Mouse (Mus musculus): ENCODE data around the gene Sapcd2. TPM values are rescaled to one million over a fixed set of nuclear protein-coding genes. Genes with fewer than 3 reads are reported as not detected.

Sapcd2 gene
- polyA plus RNA-seq, 1 experiment from 2014 or later = 35.9 TPM

DNA sequence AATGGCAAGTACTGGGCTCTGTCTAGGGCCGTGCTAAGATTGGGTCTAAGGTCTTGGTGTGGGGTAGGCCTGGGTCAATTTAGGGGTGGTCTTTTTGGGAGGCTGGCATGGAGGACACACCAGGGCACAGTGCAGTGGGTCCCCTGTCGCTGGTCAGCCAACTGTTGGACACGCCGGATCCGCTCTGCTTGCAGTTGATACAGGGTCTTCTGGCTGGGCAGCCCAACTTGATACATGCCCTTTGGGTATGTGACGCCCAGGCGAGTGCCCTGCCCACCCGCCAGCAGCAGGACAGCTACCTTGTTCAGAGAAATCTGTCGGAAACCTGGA, 7.4 kb upstream of the Sapcd2 start:
- no peaks in the 10 kb centered on the region for H3K36me3 ChIP-seq (ENCODE audit: control insufficient read depth, insufficient read depth, low read length)
- WGBS = 35% methylated on average over 9 of the region's 9 CpGs
- H3K4me3 ChIP-seq (replicated peaks; ENCODE audit: low read length) = peak overlapping the region; percentile 80
- no peak for ATAC-seq (ENCODE audit: insufficient read depth, low FRiP score)
- peak overlapping the region; percentile 95 for H3K4me2 ChIP-seq (ENCODE audit: low read depth, low read length)
- no peaks in the 10 kb centered on the region for H3K9me3 ChIP-seq (replicated peaks; ENCODE audit: control insufficient read depth, low read length)
- no peak overlapping the region for H3K27ac ChIP-seq (ENCODE audit: low read length)
- no peaks in the 10 kb centered on the region for H3K27me3 ChIP-seq (ENCODE audit: control insufficient read depth, insufficient read depth, low read length)
- H3K9ac ChIP-seq (ENCODE audit: low read length) = peak overlapping the region; percentile 89
- H3K4me1 ChIP-seq (ENCODE audit: control insufficient read depth, insufficient read depth, low read length) = peaks cover 7% of the 10 kb centered on the region

DNA sequence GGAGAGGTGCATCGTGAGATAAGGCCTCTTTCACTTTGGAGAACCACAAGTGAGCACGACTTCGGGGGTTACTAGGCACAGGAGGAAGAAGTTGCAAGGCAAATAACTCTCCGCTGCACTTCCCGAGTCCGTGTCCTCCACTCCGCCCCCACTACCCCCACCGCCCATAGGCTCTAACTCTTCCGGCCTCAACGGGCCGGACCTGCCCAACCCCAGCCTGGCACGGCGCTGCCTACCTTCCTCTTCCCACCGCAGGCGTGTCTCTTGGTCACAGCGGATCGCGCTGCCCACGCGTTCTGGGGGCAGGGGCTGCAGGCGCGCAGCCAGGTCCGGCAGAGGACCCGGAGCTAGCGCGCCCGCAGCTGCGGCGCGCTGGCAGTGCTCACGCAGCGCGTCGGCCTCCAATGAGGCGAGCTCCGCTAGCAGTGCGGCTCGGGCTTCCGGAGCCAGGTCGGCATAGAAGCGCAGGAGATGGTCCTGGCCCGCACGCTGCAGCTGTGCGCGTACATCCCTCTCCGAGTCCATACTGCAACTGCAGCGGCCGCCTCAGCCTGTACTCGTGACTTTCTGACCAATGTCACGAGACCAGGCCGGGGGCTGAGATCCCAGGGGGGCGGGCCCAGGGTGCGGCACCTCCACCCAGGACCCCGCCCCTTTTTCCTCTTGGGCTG, 6.9 kb upstream of the Sapcd2 start, which contains the start of gene Uap1l1:
TSS of gene Uap1l1 (minus strand) at position 592 of the 671 bp plus-strand sequence.
- Histone ChIP-seq H3K9me3 (replicated peaks; ENCODE audit: control insufficient read depth, low read length) (no peaks in the 10 kb centered on the region), H3K27me3 (ENCODE audit: control insufficient read depth, insufficient read depth, low read length) (no peaks in the 10 kb centered on the region), H3K36me3 (ENCODE audit: control insufficient read depth, insufficient read depth, low read length) (no peaks in the 10 kb centered on the region), H3K4me3 (replicated peaks; ENCODE audit: low read length) (peak within 1 kb of the TSS; percentile 80), H3K4me1 (ENCODE audit: control insufficient read depth, insufficient read depth, low read length) (peaks cover 7% of the 10 kb centered on the region), H3K4me2 (ENCODE audit: low read depth, low read length) (peak within 1 kb of the TSS; percentile 95), H3K27ac (ENCODE audit: low read length) (peak within 1 kb of the TSS; percentile 78), H3K9ac (ENCODE audit: low read length) (peak within 1 kb of the TSS; percentile 89)
- under 1% methylated on average over 54 of the region's 54 CpGs for WGBS
- peak; percentile 81 for ATAC-seq (ENCODE audit: insufficient read depth, low FRiP score)

DNA sequence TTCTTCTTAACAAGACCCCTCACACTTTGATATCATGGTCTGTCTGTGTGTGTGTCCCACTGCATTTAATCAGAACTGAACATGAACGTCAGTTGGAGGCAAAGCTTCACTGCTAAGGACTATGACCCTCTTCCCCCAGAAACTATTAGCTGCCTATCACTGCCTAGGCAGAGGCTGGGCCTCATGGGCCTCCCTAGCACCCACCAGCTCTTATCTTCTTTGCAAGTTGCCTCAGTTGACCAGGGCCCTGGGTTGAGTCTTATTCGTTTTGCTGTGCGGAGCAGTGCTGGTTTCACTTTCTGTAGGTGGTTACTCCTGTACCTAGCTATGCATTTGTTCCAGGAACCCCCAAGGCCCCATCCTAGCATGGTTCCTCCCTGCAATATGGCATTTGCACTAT, 2.1 kb upstream of the Sapcd2 start:
- ATAC-seq (ENCODE audit: insufficient read depth, low FRiP score) = no peak

DNA sequence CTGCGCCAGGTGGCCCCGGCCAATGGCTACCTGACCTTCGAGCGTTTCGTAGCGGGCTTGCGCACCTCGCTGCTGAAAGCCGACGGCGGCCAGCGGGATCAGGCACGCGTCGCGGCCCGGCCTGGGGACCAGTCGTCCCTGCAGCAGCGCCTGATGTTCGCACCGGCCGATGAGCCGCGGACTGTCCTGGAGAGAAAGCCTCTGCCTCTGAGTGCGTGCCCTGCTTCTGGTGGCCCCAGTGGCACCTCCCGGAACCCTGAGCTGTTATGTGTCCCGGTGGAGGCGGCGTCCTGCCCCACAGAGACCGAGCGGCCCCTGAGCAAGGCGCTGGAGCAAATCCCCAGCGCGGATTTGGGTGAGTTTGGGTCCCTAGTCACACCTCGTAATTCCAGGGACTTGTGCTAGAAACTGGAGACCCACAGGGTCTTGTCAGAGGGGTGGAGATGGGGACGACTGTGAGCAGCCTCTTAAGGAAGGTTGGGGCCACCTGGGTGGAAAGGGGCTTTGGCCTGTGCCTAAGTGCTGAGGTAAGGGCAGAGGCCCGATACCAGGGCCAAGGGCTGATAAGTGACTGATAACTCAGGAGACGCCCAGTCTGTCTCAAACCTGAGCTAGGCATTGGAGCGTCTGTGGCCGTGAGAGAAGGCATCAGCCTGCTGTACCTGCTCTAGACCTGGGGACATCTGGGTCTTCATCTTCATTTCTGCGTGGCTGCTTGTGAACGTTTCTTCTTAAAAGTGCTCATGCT, 697 bp downstream of the Sapcd2 start:
- Histone ChIP-seq H3K4me3 (replicated peaks; ENCODE audit: low read length) (peak overlapping the region; percentile 70), H3K4me2 (ENCODE audit: low read depth, low read length) (peak overlapping the region; percentile 92), H3K9ac (ENCODE audit: low read length) (peak overlapping the region; percentile 75), H3K27ac (ENCODE audit: low read length) (no peak overlapping the region), H3K4me1 (ENCODE audit: control insufficient read depth, insufficient read depth, low read length) (peaks cover 26% of the 10 kb centered on the region), H3K27me3 (ENCODE audit: control insufficient read depth, insufficient read depth, low read length) (no peaks in the 10 kb centered on the region), H3K36me3 (ENCODE audit: control insufficient read depth, insufficient read depth, low read length) (peaks cover 3% of the 10 kb centered on the region; the same call in 1 of the 2 replicates), H3K9me3 (replicated peaks; ENCODE audit: control insufficient read depth, low read length) (no peaks in the 10 kb centered on the region)
- no peak for ATAC-seq (ENCODE audit: insufficient read depth, low FRiP score)
- 1% methylated on average over 42 of the region's 42 CpGs for WGBS

More for the DNA sequence above, 2.1 kb upstream of the Sapcd2 start:
- Histone ChIP-seq H3K4me2 (ENCODE audit: low read depth, low read length) (no peak overlapping the region), H3K4me1 (ENCODE audit: control insufficient read depth, insufficient read depth, low read length) (peaks cover 26% of the 10 kb centered on the region), H3K27me3 (ENCODE audit: control insufficient read depth, insufficient read depth, low read length) (no peaks in the 10 kb centered on the region), H3K9ac (ENCODE audit: low read length) (no peak overlapping the region), H3K36me3 (ENCODE audit: control insufficient read depth, insufficient read depth, low read length) (no peaks in the 10 kb centered on the region; the same call in 1 of the 2 replicates), H3K9me3 (replicated peaks; ENCODE audit: control insufficient read depth, low read length) (no peaks in the 10 kb centered on the region), H3K27ac (ENCODE audit: low read length) (no peak overlapping the region), H3K4me3 (replicated peaks; ENCODE audit: low read length) (no peak overlapping the region)
- 72% methylated on average over 3 of the region's 3 CpGs for WGBS

DNA sequence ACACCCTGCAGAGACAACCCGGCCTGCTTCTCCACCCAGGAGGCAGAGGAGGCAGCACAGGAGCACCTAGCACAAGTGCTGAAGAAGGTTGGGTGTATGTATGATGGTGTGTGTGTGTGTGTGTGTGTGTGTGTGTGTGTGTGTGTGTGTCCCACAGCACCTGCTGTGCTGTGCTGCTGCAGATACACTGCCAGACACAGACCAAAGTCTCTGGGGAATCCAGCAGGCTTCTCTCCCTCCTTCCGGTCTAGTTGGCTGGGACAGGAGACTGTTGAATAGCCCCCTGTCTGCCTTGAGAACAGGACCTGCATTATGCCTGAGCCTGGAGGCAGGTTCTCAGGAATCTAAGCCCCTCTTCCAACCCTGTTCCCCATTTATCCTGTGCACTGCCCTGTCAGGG, 1.3 kb downstream of the Sapcd2 start:
- 38% methylated on average over 2 of the region's 2 CpGs for WGBS

DNA sequence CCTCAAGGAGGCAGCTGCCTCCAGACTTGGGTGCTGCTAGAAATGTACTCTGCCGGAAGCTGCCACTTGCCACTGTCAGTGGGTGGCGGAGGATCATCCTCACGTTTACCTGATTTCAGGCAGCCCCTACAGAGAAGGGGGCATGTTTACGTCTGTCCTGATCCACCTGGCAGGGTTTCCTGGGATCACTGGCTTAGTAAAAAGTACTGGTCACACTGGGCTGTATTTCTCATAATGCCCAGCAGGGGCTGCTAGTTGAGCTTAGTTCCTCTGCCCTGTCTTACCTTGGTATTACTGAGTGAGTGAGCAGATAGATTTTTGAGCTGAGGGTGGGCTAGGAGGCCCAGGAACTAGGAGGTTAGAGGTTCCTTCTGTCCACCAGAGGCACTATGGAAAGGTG, 4.5 kb downstream of the Sapcd2 start:
- Histone ChIP-seq H3K27ac (ENCODE audit: low read length) (no peak overlapping the region), H3K4me3 (replicated peaks; ENCODE audit: low read length) (no peak overlapping the region), H3K4me1 (ENCODE audit: control insufficient read depth, insufficient read depth, low read length) (peaks cover 25% of the 10 kb centered on the region), H3K4me2 (ENCODE audit: low read depth, low read length) (no peak overlapping the region), H3K9ac (ENCODE audit: low read length) (no peak overlapping the region), H3K36me3 (ENCODE audit: control insufficient read depth, insufficient read depth, low read length) (peaks cover 3% of the 10 kb centered on the region; the same call in 1 of the 2 replicates), H3K9me3 (replicated peaks; ENCODE audit: control insufficient read depth, low read length) (no peaks in the 10 kb centered on the region), H3K27me3 (ENCODE audit: control insufficient read depth, insufficient read depth, low read length) (no peaks in the 10 kb centered on the region)
- WGBS = 54% methylated on average over 4 of the region's 4 CpGs
- no peak for ATAC-seq (ENCODE audit: insufficient read depth, low FRiP score)

More for the DNA sequence above, 1.3 kb downstream of the Sapcd2 start:
- Histone ChIP-seq H3K4me1 (ENCODE audit: control insufficient read depth, insufficient read depth, low read length) (peaks cover 26% of the 10 kb centered on the region), H3K27ac (ENCODE audit: low read length) (no peak overlapping the region), H3K9ac (ENCODE audit: low read length) (peak overlapping the region; percentile 75), H3K36me3 (ENCODE audit: control insufficient read depth, insufficient read depth, low read length) (peaks cover 3% of the 10 kb centered on the region; the same call in 1 of the 2 replicates), H3K9me3 (replicated peaks; ENCODE audit: control insufficient read depth, low read length) (no peaks in the 10 kb centered on the region), H3K4me2 (ENCODE audit: low read depth, low read length) (peak overlapping the region; percentile 92), H3K4me3 (replicated peaks; ENCODE audit: low read length) (peak overlapping the region; percentile 70), H3K27me3 (ENCODE audit: control insufficient read depth, insufficient read depth, low read length) (no peaks in the 10 kb centered on the region)
- ATAC-seq (ENCODE audit: insufficient read depth, low FRiP score) = no peak

DNA sequence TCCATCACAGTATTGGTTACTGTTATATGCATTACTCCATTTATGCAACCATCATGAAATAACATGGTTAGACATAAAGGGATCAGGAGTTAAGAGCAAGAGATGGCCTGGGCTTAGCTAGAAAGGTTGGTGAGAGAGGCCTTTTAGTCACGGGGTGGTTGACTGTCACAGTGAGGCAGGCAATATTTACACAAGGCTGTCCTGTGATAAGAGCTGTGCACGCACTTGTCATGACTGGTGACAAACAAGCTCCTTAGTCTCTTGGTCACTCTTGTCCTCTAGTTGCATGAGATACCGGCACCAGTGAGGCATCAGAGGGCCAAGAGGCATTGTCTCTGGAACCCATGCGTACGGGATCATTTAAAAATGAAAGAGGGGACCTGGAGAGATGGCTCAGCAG, 12.4 kb downstream of the Sapcd2 start:
- no peak overlapping the region for H3K9ac ChIP-seq (ENCODE audit: low read length)
- H3K27me3 ChIP-seq (ENCODE audit: control insufficient read depth, insufficient read depth, low read length) = no peaks in the 10 kb centered on the region
- H3K4me1 ChIP-seq (ENCODE audit: control insufficient read depth, insufficient read depth, low read length) = no peaks in the 10 kb centered on the region
- ATAC-seq (ENCODE audit: insufficient read depth, low FRiP score) = no peak
- 59% methylated on average over 5 of the region's 5 CpGs for WGBS
- H3K9me3 ChIP-seq (replicated peaks; ENCODE audit: control insufficient read depth, low read length) = no peaks in the 10 kb centered on the region
- no peak overlapping the region for H3K27ac ChIP-seq (ENCODE audit: low read length)
- H3K36me3 ChIP-seq (ENCODE audit: control insufficient read depth, insufficient read depth, low read length) = no peaks in the 10 kb centered on the region
- H3K4me2 ChIP-seq (ENCODE audit: low read depth, low read length) = no peak overlapping the region
- H3K4me3 ChIP-seq (replicated peaks; ENCODE audit: low read length) = no peak overlapping the region

DNA sequence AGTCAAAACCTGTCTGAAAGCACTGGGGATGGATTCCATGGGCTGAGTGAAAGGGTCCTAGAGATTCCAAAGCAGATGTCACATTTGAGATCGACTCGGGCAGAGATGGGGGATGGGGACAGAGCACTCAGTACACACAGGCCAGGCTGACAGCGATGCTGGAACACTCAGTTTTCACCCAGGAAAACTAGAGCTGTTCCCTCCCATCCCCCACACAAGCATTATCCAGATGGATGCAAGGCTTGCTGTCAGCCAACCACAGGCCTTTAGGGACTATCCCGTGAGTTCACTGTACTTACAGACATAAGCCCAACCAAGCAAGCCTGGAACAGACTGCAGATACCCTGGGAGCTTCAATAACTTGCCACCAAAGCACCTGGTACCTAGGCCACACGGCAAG, 19.1 kb downstream of the Sapcd2 start:
- Histone ChIP-seq H3K36me3 (ENCODE audit: control insufficient read depth, insufficient read depth, low read length) (no peaks in the 10 kb centered on the region), H3K4me3 (replicated peaks; ENCODE audit: low read length) (no peak overlapping the region), H3K4me1 (ENCODE audit: control insufficient read depth, insufficient read depth, low read length) (peaks cover 12% of the 10 kb centered on the region), H3K27me3 (ENCODE audit: control insufficient read depth, insufficient read depth, low read length) (peaks cover 3% of the 10 kb centered on the region; the same call in 1 of the 2 replicates), H3K27ac (ENCODE audit: low read length) (no peak overlapping the region), H3K9ac (ENCODE audit: low read length) (no peak overlapping the region), H3K4me2 (ENCODE audit: low read depth, low read length) (no peak overlapping the region), H3K9me3 (replicated peaks; ENCODE audit: control insufficient read depth, low read length) (no peaks in the 10 kb centered on the region)
- no peak for ATAC-seq (ENCODE audit: insufficient read depth, low FRiP score)
- 57% methylated on average over 5 of the region's 5 CpGs for WGBS
